Mouse (Mus musculus): ENCODE results near the gene Il1rl1.

The Il1rl1 gene

GRCm38 (mm10) chr1:40437340-40437739 is 8.0 kb downstream of the Il1rl1 start:
- no peak for DNase-seq (ENCODE audit: low spot score in 2 of 2)

- no peak for DNase-seq (ENCODE audit: low spot score in 2 of 2)
Measured at GRCm38 (mm10) chr1:40439504-40439903, 10.1 kb downstream of the Il1rl1 start.

- no peak for DNase-seq (ENCODE audit: low spot score in 2 of 2)
Measured at GRCm38 (mm10) chr1:40444800-40445199, 15.4 kb downstream of the Il1rl1 start.

GRCm38 (mm10) chr1:40465477-40466430 is 36.4 kb downstream of the Il1rl1 start, which contains the start of gene Il18r1:
Gene Il18r1, plus strand, starts transcription at chr1:40465552.
- peak; percentile 58 to 67 for DNase-seq (ENCODE audit: low spot score in 2 of 2)

GRCm38 (mm10) chr1:40467306-40467705 is 37.9 kb downstream of the Il1rl1 start:
- peak in 1 of 2 experiments; percentile 13 for DNase-seq (ENCODE audit: low spot score in 2 of 2)

GRCm38 (mm10) chr1:40468805-40469204 is 39.4 kb downstream of the Il1rl1 start:
- no peak for DNase-seq (ENCODE audit: low spot score in 2 of 2)

- peak; percentile 55 to 77 for DNase-seq (ENCODE audit: low spot score in 2 of 2)
Measured at GRCm38 (mm10) chr1:40469900-40470299, 40.5 kb downstream of the Il1rl1 start.

GRCm38 (mm10) chr1:40472401-40472800 is 43.0 kb downstream of the Il1rl1 start:
- DNase-seq (ENCODE audit: low spot score in 2 of 2), result no peak

- DNase-seq (ENCODE audit: low spot score in 2 of 2), result peak; percentile 45 to 66
Measured at GRCm38 (mm10) chr1:40473640-40474039, 44.3 kb downstream of the Il1rl1 start.

GRCm38 (mm10) chr1:40474336-40474735 is 45.0 kb downstream of the Il1rl1 start:
- no peak for DNase-seq (ENCODE audit: low spot score in 2 of 2)

- peak; percentile 46 to 76 for DNase-seq (ENCODE audit: low spot score in 2 of 2)
Measured at GRCm38 (mm10) chr1:40475697-40476096, 46.3 kb downstream of the Il1rl1 start.

GRCm38 (mm10) chr1:40476756-40477155 is 47.4 kb downstream of the Il1rl1 start:
- peak in 1 of 2 experiments; percentile 22 for DNase-seq (ENCODE audit: low spot score in 2 of 2)

GRCm38 (mm10) chr1:40479505-40479923 is 50.1 kb downstream of the Il1rl1 start:
- peak; percentile 76 to 83 for DNase-seq (ENCODE audit: low spot score in 2 of 2)

GRCm38 (mm10) chr1:40494594-40494993 is 65.2 kb downstream of the Il1rl1 start:
- DNase-seq (ENCODE audit: low spot score in 2 of 2), result no peak

GRCm38 (mm10) chr1:40499708-40500107 is 70.3 kb downstream of the Il1rl1 start:
- no peak for DNase-seq (ENCODE audit: low spot score in 2 of 2)

GRCm38 (mm10) chr1:40501126-40501525 is 71.8 kb downstream of the Il1rl1 start:
- peak; percentile 15 to 54 for DNase-seq (ENCODE audit: low spot score in 2 of 2)

GRCm38 (mm10) chr1:40501546-40502398 is 72.4 kb downstream of the Il1rl1 start:
- peak; percentile 49 to 74 for DNase-seq (ENCODE audit: low spot score in 2 of 2)

- DNase-seq (ENCODE audit: low spot score in 2 of 2), result peak; percentile 21 to 58
Measured at GRCm38 (mm10) chr1:40504548-40504947, 75.2 kb downstream of the Il1rl1 start.

All from natural killer cell, adult 2 months (primary cell).